Mouse (Mus musculus) testis, adult 10 weeks (tissue): ENCODE results near the gene Tnfrsf17. TPM values are rescaled to one million over a fixed set of nuclear protein-coding genes. Genes with fewer than 3 reads are reported as not detected.

Experiments
- polyA plus RNA-seq: library from polyadenylated mRNA; stranded (reverse); fragments of 350-450 nt; fragmentation: Illumina TruSeq; extraction: RNeasy Lipid Tissue Mini Kit (QIAGEN cat#74804); gene quantifications from one replicate; pipeline ENCODE4 v1.2.3, GENCODE M21; 2014; ENCODE audit warnings: low read depth, low replicate concordance

Tnfrsf17 gene
- not detected for polyA plus RNA-seq

GRCm38 (mm10) chr16:11313512-11313911 is at the start of gene Tnfrsf17:
TSS of gene Tnfrsf17 (plus strand) at chr16:11313812.

DNA sequence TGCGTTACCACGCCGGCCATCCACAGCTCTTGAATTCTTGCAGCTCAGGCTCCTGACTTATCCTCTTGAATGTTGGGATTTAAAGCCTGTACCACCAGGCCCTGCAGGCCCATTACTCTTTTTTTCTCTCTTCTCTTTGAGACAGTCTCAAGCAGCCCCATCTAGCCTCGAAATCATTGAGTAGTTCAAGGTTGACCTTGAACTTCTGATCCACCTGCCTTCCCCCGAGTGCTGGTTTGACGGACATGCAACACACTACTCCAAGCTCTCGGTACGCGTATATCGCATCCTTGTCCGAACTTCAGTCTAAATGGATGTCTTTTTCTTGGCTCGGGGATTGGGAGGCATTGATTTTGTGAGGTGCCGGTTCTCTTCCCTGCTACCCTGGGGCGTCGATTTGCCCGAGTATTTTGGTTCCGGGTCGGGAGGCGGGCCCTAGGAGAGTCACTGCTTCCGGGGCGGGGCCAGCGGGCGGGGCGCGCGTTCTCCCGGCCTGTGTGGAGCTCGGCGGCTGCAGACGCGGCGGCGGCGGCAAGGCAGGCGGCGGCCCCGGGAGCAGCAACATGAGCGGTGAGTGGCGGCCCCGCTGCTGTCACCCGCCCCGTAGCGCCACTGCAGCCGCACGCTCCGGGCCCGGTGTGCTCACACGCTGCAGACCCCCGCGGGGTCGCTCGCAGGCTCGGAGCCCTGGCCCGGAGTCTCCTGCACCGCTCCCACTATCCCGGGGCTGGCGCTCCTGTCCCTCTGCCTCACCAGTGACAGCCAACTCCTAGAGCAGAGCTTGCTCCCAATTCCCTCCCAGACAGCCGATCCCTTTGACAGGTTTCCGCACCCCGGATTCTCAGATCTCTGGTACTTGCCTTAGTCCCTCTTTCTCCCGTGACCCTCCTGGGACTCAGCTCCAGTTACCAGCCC is 9.1 kb downstream of the Tnfrsf17 start, which contains the start of gene Snx29:
TSS of gene Snx29 (plus strand) at position 500 of the 915 bp plus-strand sequence.

Other genes with a start within 250 kb of the Tnfrsf17 start
- 11.7 TPM for gene Litaf, start 247.7 kb upstream of the Tnfrsf17 start, polyA plus RNA-seq
- gene Txndc11, start 179.2 kb upstream of the Tnfrsf17 start, polyA plus RNA-seq, result 9.1 TPM
- gene Zc3h7a, start 137.4 kb upstream of the Tnfrsf17 start, polyA plus RNA-seq, result 167 TPM
- 109 TPM for gene Rsl1d1, start 110.5 kb upstream of the Tnfrsf17 start, polyA plus RNA-seq
- 257 TPM for gene Gspt1, start 59.5 kb upstream of the Tnfrsf17 start, polyA plus RNA-seq
- 2.6 TPM for gene Snx29, start 9.1 kb downstream of the Tnfrsf17 start, polyA plus RNA-seq